Mouse (Mus musculus): ENCODE data around the gene Ctrb1. TPM values are rescaled to one million over a fixed set of nuclear protein-coding genes. Genes with fewer than 3 reads are reported as not detected.

Gene Ctrb1
- polyA plus RNA-seq, 1 experiment from 2014 or later: 1.1 TPM

Small RNAs within 50 kb of the gene (microRNA-seq; reads per million reads assigned to microRNA genes)
- gene Mir7076 (ENCODE audit: borderline number of aligned reads): not detected

Other genes with a start within 250 kb of the Ctrb1 start
- gene Wdr59, start 168.9 kb downstream of the Ctrb1 start, polyA plus RNA-seq (2015; fragmentation: Nextera tagmentation; extraction: Ambion mirVana): 3.0 and 3.9 TPM in 2 replicates
- 173 and 227 TPM in 2 replicates for gene Znrf1, start 154.9 kb downstream of the Ctrb1 start, polyA plus RNA-seq (2015; fragmentation: Nextera tagmentation; extraction: Ambion mirVana)
- 3.8 and 3.9 TPM in 2 replicates for gene Ldhd, start 60.6 kb downstream of the Ctrb1 start, polyA plus RNA-seq (2015; fragmentation: Nextera tagmentation; extraction: Ambion mirVana)
- gene Zfp1, start 47.6 kb downstream of the Ctrb1 start, polyA plus RNA-seq (2015; fragmentation: Nextera tagmentation; extraction: Ambion mirVana): 23.6 and 29.7 TPM in 2 replicates
- gene Bcar1, start 52.8 kb upstream of the Ctrb1 start, polyA plus RNA-seq (2015; fragmentation: Nextera tagmentation; extraction: Ambion mirVana): 4.1 TPM in 2 replicates
- gene Cfdp1, start 163.3 kb upstream of the Ctrb1 start, polyA plus RNA-seq (2015; fragmentation: Nextera tagmentation; extraction: Ambion mirVana): 105 and 119 TPM in 2 replicates
- 5.2 and 6.1 TPM in 2 replicates for gene Tmem170, start 185.7 kb upstream of the Ctrb1 start, polyA plus RNA-seq (2015; fragmentation: Nextera tagmentation; extraction: Ambion mirVana)
- 0.09 and 0.27 TPM in 2 replicates for gene Chst5, start 219.4 kb upstream of the Ctrb1 start, polyA plus RNA-seq (2015; fragmentation: Nextera tagmentation; extraction: Ambion mirVana)
- gene Tmem231, start 242.9 kb upstream of the Ctrb1 start, polyA plus RNA-seq (2015; fragmentation: Nextera tagmentation; extraction: Ambion mirVana): 1.5 and 2.2 TPM in 2 replicates
- gene Gabarapl2, start 249.7 kb upstream of the Ctrb1 start, polyA plus RNA-seq (2015; fragmentation: Nextera tagmentation; extraction: Ambion mirVana): 278 and 281 TPM in 2 replicates

All from thymus, postnatal 0 days (tissue).